Mouse (Mus musculus) lung, postnatal 0 days (tissue): ENCODE results near the gene Scnn1g.

Experiments
- CTCF ChIP-seq: IDR thresholded peaks from 2 replicates; pipeline ENCODE4 v1.5.1; 2016; ENCODE audit warnings: antibody characterized with exemption, mild to moderate bottlenecking
- EP300 ChIP-seq: IDR thresholded peaks from 2 replicates; pipeline ENCODE4 v1.6.1; 2016; ENCODE audit warnings: antibody characterized with exemption, mild to moderate bottlenecking, control low read depth

DNA sequence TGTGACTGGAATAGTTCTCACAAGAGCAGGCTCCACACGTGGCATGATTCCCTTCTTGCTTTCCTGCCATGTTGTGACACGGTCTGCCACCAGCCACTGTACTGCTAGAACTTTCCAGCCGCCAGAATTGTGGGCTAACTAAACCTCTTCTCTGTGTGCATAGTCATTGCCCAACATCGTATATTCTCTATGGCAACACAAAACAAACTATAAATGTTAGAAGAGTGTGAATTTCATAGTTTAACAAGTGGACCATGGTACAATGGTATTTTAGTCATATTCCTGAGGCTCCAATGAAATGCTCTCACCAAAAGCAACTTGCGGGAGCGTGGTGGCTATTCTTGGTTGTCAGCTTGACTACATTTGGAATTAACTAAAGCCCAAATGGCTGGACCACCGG lies 17.2 kb upstream of the Scnn1g start:
- TF ChIP-seq CTCF (no peak), EP300 (no peak)
